Mouse (Mus musculus): Measurements from ENCODE around the gene Abcd1. TPM values are rescaled to one million over a fixed set of nuclear protein-coding genes. Genes with fewer than 3 reads are reported as not detected.

The Abcd1 gene
- polyA plus RNA-seq, 1 experiment: 14.7 TPM

- H3K27ac ChIP-seq (ENCODE audit: insufficient read depth, low read length): no peak overlapping the region
- no peaks in the 10 kb centered on the region for H3K4me1 ChIP-seq (ENCODE audit: control insufficient read depth, insufficient read depth, low read length)
- no peak for TF ChIP-seq POLR2A (IDR thresholded peaks at IDR 0.05; ENCODE audit: borderline replicate concordance, insufficient read depth, low read length)
- no peak for TF ChIP-seq CTCF (IDR thresholded peaks at IDR 0.05; ENCODE audit: borderline replicate concordance, insufficient read depth, low read depth, low read length)
- no peaks in the 10 kb centered on the region for H3K27me3 ChIP-seq (ENCODE audit: control insufficient read depth, insufficient read depth, low read length)
- no peak for DNase-seq
- no peak overlapping the region for H3K4me3 ChIP-seq (replicated peaks; ENCODE audit: insufficient read depth, low read depth, low read length)
- 94% methylated on average over 1 of the region's 1 CpGs for WGBS
Observed at GRCm38 (mm10) chrX:73748977-73749376, 32.6 kb downstream of the Abcd1 start.

GRCm38 (mm10) chrX:73756334-73757140, 40.1 kb downstream of the Abcd1 start, which contains the start of gene Plxnb3:
TSS of gene Plxnb3 (plus strand) at chrX:73757090.
- H3K27me3 ChIP-seq (ENCODE audit: control insufficient read depth, insufficient read depth, low read length): no peaks in the 10 kb centered on the region
- no peak within 1 kb of the TSS for H3K4me3 ChIP-seq (replicated peaks; ENCODE audit: insufficient read depth, low read depth, low read length)
- peak in 1 of 2 experiments; percentile 36 for DNase-seq
- WGBS: 70% methylated on average over 5 of the region's 5 CpGs
- H3K27ac ChIP-seq (ENCODE audit: insufficient read depth, low read length): peak within 1 kb of the TSS; percentile 43; the same call in 1 of the 2 replicates
- H3K4me1 ChIP-seq (ENCODE audit: control insufficient read depth, insufficient read depth, low read length): peaks cover 21% of the 10 kb centered on the region
- TF ChIP-seq CTCF (IDR thresholded peaks at IDR 0.05; ENCODE audit: borderline replicate concordance, insufficient read depth, low read depth, low read length): no peak
- TF ChIP-seq POLR2A (IDR thresholded peaks at IDR 0.05; ENCODE audit: borderline replicate concordance, insufficient read depth, low read length): no peak

GRCm38 (mm10) chrX:73758611-73759290, 42.4 kb downstream of the Abcd1 start:
- no peak overlapping the region for H3K4me3 ChIP-seq (replicated peaks; ENCODE audit: insufficient read depth, low read depth, low read length)
- H3K27ac ChIP-seq (ENCODE audit: insufficient read depth, low read length): peak overlapping the region; percentile 47
- WGBS: 32% methylated on average over 13 of the region's 13 CpGs
- no peaks in the 10 kb centered on the region for H3K27me3 ChIP-seq (ENCODE audit: control insufficient read depth, insufficient read depth, low read length)
- DNase-seq: peak; percentile 69 to 81
- TF ChIP-seq POLR2A (IDR thresholded peaks at IDR 0.05; ENCODE audit: borderline replicate concordance, insufficient read depth, low read length) (no peak), CTCF (IDR thresholded peaks at IDR 0.05; ENCODE audit: borderline replicate concordance, insufficient read depth, low read depth, low read length) (no peak)
- peaks cover 21% of the 10 kb centered on the region for H3K4me1 ChIP-seq (ENCODE audit: control insufficient read depth, insufficient read depth, low read length)

- DNase-seq: peak in 1 of 2 experiments; percentile 32
- TF ChIP-seq CTCF (IDR thresholded peaks at IDR 0.05; ENCODE audit: borderline replicate concordance, insufficient read depth, low read depth, low read length) (no peak), POLR2A (IDR thresholded peaks at IDR 0.05; ENCODE audit: borderline replicate concordance, insufficient read depth, low read length) (no peak)
- no peaks in the 10 kb centered on the region for H3K27me3 ChIP-seq (ENCODE audit: control insufficient read depth, insufficient read depth, low read length)
- H3K4me3 ChIP-seq (replicated peaks; ENCODE audit: insufficient read depth, low read depth, low read length): no peak overlapping the region
- no peak overlapping the region for H3K27ac ChIP-seq (ENCODE audit: insufficient read depth, low read length)
- WGBS: 47% methylated on average over 1 of the region's 1 CpGs
- no peaks in the 10 kb centered on the region; the same call in 1 of the 2 replicates for H3K4me1 ChIP-seq (ENCODE audit: control insufficient read depth, insufficient read depth, low read length)
Observed at GRCm38 (mm10) chrX:73765311-73765710, 48.9 kb downstream of the Abcd1 start.

DNA sequence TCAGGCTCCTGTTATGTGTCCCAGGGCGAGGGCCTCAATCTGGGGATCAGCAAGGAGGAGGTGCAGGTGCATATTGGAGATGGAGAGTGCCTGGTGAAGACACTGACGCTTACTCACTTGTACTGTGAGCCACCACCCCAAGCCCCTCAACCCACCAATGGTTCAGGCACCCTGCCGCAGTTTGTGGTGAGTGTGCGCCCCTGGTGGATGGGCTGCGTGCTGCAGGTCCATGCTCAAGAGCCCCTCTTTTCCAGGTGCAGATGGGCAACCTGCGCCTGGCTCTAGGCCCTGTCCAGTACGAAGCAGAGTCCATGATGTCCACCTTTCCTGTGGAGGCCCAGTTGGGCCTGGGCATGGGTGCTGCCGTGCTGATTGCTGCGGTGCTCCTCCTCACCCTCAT, 50.9 kb downstream of the Abcd1 start:
- Histone ChIP-seq H3K4me3 (replicated peaks; ENCODE audit: insufficient read depth, low read depth, low read length) (no peak overlapping the region), H3K27me3 (ENCODE audit: control insufficient read depth, insufficient read depth, low read length) (no peaks in the 10 kb centered on the region), H3K4me1 (ENCODE audit: control insufficient read depth, insufficient read depth, low read length) (no peaks in the 10 kb centered on the region; the same call in 1 of the 2 replicates), H3K27ac (ENCODE audit: insufficient read depth, low read length) (no peak overlapping the region)
- TF ChIP-seq POLR2A (IDR thresholded peaks at IDR 0.05; ENCODE audit: borderline replicate concordance, insufficient read depth, low read length) (no peak), CTCF (IDR thresholded peaks at IDR 0.05; ENCODE audit: borderline replicate concordance, insufficient read depth, low read depth, low read length) (peak; percentile 30; the same call in 1 of the 2 replicates)
- no peak for DNase-seq
- 54% methylated on average over 9 of the region's 9 CpGs for whole genome bisulfite sequencing

GRCm38 (mm10) chrX:73774168-73774760, 57.9 kb downstream of the Abcd1 start, which contains the start of gene Srpk3:
TSS of gene Srpk3 (plus strand) at chrX:73774405.
- H3K4me1 ChIP-seq (ENCODE audit: control insufficient read depth, insufficient read depth, low read length): peaks cover 8% of the 10 kb centered on the region
- DNase-seq: no peak

GRCm38 (mm10) chrX:73774802-73775483, 58.5 kb downstream of the Abcd1 start:
- WGBS: 55% methylated on average over 10 of the region's 10 CpGs
- Histone ChIP-seq H3K27me3 (ENCODE audit: control insufficient read depth, insufficient read depth, low read length) (no peaks in the 10 kb centered on the region), H3K4me1 (ENCODE audit: control insufficient read depth, insufficient read depth, low read length) (peaks cover 8% of the 10 kb centered on the region), H3K27ac (ENCODE audit: insufficient read depth, low read length) (no peak overlapping the region), H3K4me3 (replicated peaks; ENCODE audit: insufficient read depth, low read depth, low read length) (no peak overlapping the region)
- no peak for DNase-seq
- TF ChIP-seq CTCF (IDR thresholded peaks at IDR 0.05; ENCODE audit: borderline replicate concordance, insufficient read depth, low read depth, low read length) (no peak), POLR2A (IDR thresholded peaks at IDR 0.05; ENCODE audit: borderline replicate concordance, insufficient read depth, low read length) (no peak)

More at GRCm38 (mm10) chrX:73774168-73774760, 57.9 kb downstream of the Abcd1 start, which contains the start of gene Srpk3:
- TF ChIP-seq POLR2A (IDR thresholded peaks at IDR 0.05; ENCODE audit: borderline replicate concordance, insufficient read depth, low read length) (no peak), CTCF (IDR thresholded peaks at IDR 0.05; ENCODE audit: borderline replicate concordance, insufficient read depth, low read depth, low read length) (no peak)
- 27% methylated on average over 9 of the region's 9 CpGs for WGBS
- Histone ChIP-seq H3K27ac (ENCODE audit: insufficient read depth, low read length) (peak within 1 kb of the TSS; percentile 23), H3K27me3 (ENCODE audit: control insufficient read depth, insufficient read depth, low read length) (no peaks in the 10 kb centered on the region), H3K4me3 (replicated peaks; ENCODE audit: insufficient read depth, low read depth, low read length) (no peak within 1 kb of the TSS)
